Mouse (Mus musculus) layer of hippocampus, postnatal 10 days (tissue): ENCODE data around the gene Ccnj. TPM values are rescaled to one million over a fixed set of nuclear protein-coding genes. Genes with fewer than 3 reads are reported as not detected.

Experiments used
- DNase-seq, 2 experiments: peaks; one replicate each; pipeline ENCODE4 v3.0.0; 2021; ENCODE audit warnings: low spot score in 2 of 2
- microRNA-seq, 2 experiments: library from miRNA; unstranded; fragments of <30 nt; microRNA quantifications; one replicate each; pipeline ENCODE4 v1.2.0; 2021
- total RNA-seq, 2 experiments: library from RNA; stranded (reverse); gene quantifications; 2 replicates each; pipeline ENCODE4 v1.2.3; 2021

Gene Ccnj
- total RNA-seq, 2 experiments from 2014 or later: 9.4 to 10.3 TPM

DNA sequence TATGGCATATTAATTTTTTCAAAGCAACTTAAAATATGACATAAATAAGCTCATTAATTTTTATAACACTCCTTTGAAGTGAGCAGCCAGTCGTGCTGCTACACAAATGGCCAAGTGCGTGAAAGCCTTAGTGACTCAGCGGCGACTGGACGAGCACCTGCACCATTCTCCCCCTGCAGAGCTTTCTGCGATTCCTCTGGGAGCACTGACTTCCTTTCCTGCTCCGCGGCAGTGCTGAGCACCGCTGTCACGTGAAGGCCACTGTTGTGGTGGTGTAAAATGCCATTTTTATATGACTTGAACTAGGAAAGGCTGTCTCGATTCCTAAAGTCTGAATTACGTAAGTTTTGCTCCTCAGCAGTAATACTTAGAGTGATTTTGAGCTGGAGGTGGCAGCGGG, 10.5 kb downstream of the Ccnj start:
- no peak for DNase-seq

- DNase-seq: no peak
These were observed 13.7 kb downstream of the Ccnj start for GRCm38 (mm10) chr19:40844731-40845130.

GRCm38 (mm10) chr19:40849391-40849790, 18.3 kb downstream of the Ccnj start:
- DNase-seq: no peak

GRCm38 (mm10) chr19:40859555-40859954, 28.5 kb downstream of the Ccnj start:
- DNase-seq: no peak

DNA sequence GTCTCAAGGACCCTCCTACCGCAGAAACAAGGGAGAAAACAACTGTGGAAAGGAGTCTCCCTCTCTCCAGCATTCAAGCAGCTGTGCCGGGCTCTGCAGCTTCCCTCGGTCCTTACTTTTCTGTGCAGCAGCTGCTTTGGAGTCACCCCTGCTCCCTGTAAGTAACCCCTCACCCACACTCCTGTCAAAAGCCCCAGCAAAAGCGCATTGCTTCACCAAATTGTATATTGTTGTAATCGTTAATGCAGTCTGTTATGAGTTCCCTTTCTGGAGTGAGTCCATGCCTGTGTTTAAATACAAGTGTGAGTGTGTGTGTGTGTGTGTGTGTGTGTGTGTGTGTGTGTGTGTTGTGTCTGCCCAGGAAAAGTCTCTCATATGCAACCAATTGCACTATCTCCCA, 37.2 kb downstream of the Ccnj start:
- DNase-seq: no peak

- DNase-seq: no peak
These were observed 38.5 kb downstream of the Ccnj start for GRCm38 (mm10) chr19:40869425-40870105.

DNA sequence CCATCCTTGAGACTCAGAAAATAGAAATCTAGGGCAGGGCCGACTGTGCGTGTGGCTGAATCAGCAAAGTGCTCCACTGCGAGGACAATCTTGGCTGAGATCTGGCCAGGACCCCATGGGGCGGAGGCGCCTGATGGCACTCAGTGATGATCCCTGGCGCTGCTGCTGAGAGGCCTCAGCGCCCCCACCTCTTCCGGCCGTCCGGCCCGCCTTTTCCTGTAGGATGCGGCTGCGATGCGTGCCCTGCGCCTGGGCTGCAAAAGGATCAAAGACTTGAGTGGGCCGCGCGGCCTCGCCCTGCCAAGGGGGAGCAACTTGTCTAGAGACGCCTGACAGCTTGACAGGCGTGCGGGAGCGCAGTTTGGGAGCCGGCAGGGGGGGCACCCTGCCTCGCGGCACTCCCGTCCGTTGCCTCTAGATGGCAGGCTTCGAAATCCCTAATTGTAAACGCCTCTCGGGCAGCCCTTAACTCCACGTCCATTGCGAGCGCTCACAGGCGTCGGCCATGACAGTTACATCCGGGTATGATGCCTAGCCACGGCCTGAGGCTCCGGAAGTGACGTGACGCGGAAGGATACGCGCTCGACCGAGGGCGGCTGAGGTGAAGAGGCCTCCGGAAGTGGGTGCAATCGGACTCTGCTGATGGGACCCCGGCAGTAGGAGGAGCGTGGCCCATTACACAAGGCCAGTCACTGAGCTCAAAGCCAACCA, 42.0 kb downstream of the Ccnj start:
- DNase-seq: peak; percentile 91 to 94

GRCm38 (mm10) chr19:40881700-40882099, 50.6 kb downstream of the Ccnj start:
- no peak for DNase-seq

GRCm38 (mm10) chr19:40888887-40889286, 57.8 kb downstream of the Ccnj start:
- DNase-seq: no peak

- DNase-seq: no peak
These were observed 63.0 kb downstream of the Ccnj start for GRCm38 (mm10) chr19:40894071-40894506.

DNA sequence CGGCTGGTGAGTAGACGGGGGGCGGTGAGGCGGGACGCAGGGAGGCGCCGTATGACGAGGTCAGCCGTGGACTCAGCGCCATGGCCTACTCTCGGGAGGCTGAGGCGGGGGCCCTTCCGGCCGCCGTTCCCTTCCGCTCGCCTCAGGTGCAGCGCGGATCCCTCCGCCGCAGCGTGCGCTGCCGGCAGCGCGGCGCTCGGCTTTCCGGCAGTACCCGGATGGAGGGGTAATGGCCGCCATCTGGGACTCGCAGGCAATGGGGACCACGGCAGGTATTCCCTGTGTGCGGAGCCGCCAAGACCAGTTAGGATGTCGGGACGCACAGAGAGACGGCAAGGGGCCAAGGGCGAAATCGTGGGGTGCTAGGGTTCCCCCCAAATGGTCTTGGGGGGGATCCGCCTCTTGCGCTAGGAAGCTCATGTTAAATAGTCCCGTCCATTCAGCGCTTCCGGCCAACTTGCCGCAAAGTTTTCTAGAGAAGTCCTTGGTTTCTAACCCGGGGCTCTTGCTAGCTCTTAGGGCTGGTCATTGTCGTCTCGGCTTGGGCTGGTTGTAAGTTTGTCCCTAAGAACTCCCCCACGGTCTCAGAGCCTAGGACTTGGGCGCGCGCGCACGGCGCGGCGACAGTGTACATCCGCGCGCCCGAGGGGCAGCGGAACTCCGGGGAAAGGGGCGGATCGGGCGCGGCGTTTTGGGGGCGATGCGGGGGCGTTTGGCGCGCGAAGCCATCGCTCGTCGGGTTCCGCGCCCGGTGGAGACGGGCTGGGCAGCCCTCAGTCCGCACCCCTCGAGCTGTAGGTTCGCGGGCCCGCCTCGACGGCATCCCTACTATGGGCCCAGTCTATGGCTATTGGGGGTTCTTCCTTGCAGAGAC, 63.7 kb downstream of the Ccnj start, which contains the start of gene Zfp518a:
TSS of gene Zfp518a (plus strand) at position 187 of the 874 bp plus-strand sequence.
- DNase-seq: peak; percentile 92

DNA sequence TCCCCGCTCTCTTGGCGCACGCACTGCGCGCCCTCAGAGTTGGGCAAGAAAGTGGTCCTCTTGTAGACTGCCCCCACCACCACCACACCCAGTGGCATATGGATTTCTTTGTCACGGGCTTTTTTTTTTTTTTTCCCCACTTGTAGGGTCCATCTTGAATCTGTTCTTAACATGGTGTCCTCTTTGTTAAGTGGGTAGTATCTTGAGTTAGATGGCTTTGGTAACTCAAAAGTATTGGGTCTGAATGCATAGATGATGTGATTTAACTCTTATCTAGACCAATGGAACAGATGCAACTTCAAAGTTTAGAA, 64.3 kb downstream of the Ccnj start:
- no peak for DNase-seq

Small RNA genes lying within 50 kb of the gene (microRNA-seq; reads per million reads assigned to microRNA genes)
- gene Mir8092: 0.39 to 0.45 reads per million in 2 experiments

Other genes with a start within 250 kb of the Ccnj start
- 10 to 100 TPM; 25.8 to 27.9 TPM for gene Aldh18a1, start 242.8 kb upstream of the Ccnj start, total RNA-seq
- gene Tctn3, start 219.0 kb upstream of the Ccnj start, total RNA-seq: 10 to 100 TPM; 21.7 to 23.9 TPM
- 10 to 100 TPM; 17.1 to 17.8 TPM for gene Entpd1, start 218.9 kb upstream of the Ccnj start, total RNA-seq
- gene Cc2d2b, start 82.5 kb upstream of the Ccnj start, total RNA-seq: 1 to 10 TPM; 1.4 to 1.7 TPM
- gene Zfp518a, start 63.4 kb downstream of the Ccnj start, total RNA-seq: 1 to 10 TPM; 7.9 to 8.2 TPM
- gene Blnk, start 163.3 kb downstream of the Ccnj start, total RNA-seq: 1 to 10 TPM; 2.3 to 2.4 TPM
- under 1 TPM; 0.16 to 0.30 TPM for gene Dntt, start 198.0 kb downstream of the Ccnj start, total RNA-seq
- under 1 TPM; 0.33 to 0.41 TPM for gene Opalin, start 245.8 kb downstream of the Ccnj start, total RNA-seq